Mouse (Mus musculus): ENCODE measurements around the gene Yipf6. TPM values are rescaled to one million over a fixed set of nuclear protein-coding genes. Genes with fewer than 3 reads are reported as not detected.

Yipf6 gene
- 16.6 and 19.2 TPM in 2 replicates for polyA plus RNA-seq (2015; fragmentation: Nextera tagmentation; extraction: Ambion mirVana)

DNA sequence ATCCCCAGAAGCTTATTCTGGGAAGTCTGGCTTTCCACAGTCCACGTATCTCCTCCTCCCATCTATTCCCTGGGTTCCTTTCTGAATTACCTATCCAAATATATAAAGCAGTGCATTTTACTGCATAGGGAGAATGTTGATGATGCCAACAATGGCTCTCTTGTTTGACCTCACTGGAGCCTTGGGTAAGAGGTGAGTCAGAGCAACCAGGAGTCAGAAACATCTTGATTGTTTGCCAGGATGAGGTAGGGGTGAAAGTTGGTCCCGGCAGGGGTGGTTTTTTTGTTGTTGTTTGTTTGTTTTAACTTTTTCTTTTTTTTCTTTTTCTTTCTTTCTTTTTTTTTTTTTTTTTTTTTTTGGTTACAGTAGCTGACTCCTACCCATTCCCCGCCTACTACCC, at the start of gene Yipf6:
TSS of gene Yipf6 (plus strand) at position 216 of the 400 bp plus-strand sequence.

GRCm38 (mm10) chrX:98890406-98891116, 45.6 kb upstream of the Yipf6 start, which contains the start of gene Ophn1:
Ophn1 (minus strand) TSS chrX:98891025.

Other genes starting within 250 kb of the Yipf6 start
- 3.8 and 5.1 TPM in 2 replicates for gene Ophn1, start 45.3 kb upstream of the Yipf6 start, polyA plus RNA-seq (2015; fragmentation: Nextera tagmentation; extraction: Ambion mirVana)
- gene Stard8, start 66.9 kb downstream of the Yipf6 start, polyA plus RNA-seq (2015; fragmentation: Nextera tagmentation; extraction: Ambion mirVana), result 2.9 and 4.1 TPM in 2 replicates
- gene Efnb1, start 199.8 kb downstream of the Yipf6 start, polyA plus RNA-seq (2015; fragmentation: Nextera tagmentation; extraction: Ambion mirVana), result 6.6 and 10.5 TPM in 2 replicates

Measured in spleen, postnatal 0 days (tissue).